In the genomic region with DNA sequence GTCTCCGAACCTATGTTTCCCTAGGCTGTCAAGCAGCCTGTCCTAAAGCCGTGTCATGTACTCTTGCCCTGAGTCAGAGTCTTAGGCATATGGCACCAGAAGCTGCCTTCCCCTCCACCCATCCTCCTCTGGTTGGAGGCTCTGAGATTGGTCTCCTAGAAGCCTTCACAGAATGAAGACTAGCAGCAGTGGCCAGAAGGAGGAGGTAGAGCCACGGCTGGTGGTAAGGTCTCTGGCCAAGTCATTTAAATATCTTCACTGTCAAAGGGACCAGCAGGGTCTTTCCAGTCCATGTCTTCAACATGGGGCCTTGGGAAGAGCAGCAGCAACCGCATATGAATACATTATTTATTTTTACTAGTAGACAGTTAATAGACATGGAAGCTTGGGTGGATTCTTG, we compare ENCODE assay signal across 18 mouse cellular contexts.
"Had no signal": no experiment of that assay in that cellular context is flagged by ENCODE, and none has a peak within 500 bp of the region (broad histone marks: within the 10 kb centered on the region; RNA-seq: fewer than 3 reads in every experiment).

No protein-coding gene starts in this region.

- ATAC-seq: midbrain, embryonic 16.5 days had no signal

- H3K4me1 ChIP-seq: neural tube, embryonic 15.5 days had no signal

- DNase-seq: lung, adult 18-20 months; lung, embryonic 14.5 days; lung, postnatal 10 days; lung, postnatal 4 days; midbrain, embryonic 14.5 days; retina, postnatal 1 day; right cerebral cortex, adult 18-20 months; right cerebral cortex, postnatal 25 days; right cerebral cortex, postnatal 4 days; spleen, adult 18-20 months; thymus, adult 2 months; thymus, postnatal 25 days; thymus, postnatal 4 days had no signal

- H3K4me3 ChIP-seq: midbrain, embryonic 10.5 days; myocyte; neural tube, embryonic 13.5 days; neural tube, embryonic 15.5 days had no signal

- H3K36me3 ChIP-seq: neural tube, embryonic 13.5 days; neural tube, embryonic 15.5 days had no signal

- H3K27me3 ChIP-seq: neural tube, embryonic 13.5 days; neural tube, embryonic 15.5 days had no signal

- H3K27ac ChIP-seq: midbrain, embryonic 10.5 days; neural tube, embryonic 13.5 days; neural tube, embryonic 15.5 days had no signal

- H3K9ac ChIP-seq: lung, embryonic 14.5 days; neural tube, embryonic 13.5 days; neural tube, embryonic 15.5 days had no signal

- H3K4me2 ChIP-seq: lung, embryonic 14.5 days; neural tube, embryonic 13.5 days; neural tube, embryonic 15.5 days had no signal

- H3K9me3 ChIP-seq: midbrain, embryonic 10.5 days; neural tube, embryonic 13.5 days; neural tube, embryonic 15.5 days had no signal
